In the genomic region with DNA sequence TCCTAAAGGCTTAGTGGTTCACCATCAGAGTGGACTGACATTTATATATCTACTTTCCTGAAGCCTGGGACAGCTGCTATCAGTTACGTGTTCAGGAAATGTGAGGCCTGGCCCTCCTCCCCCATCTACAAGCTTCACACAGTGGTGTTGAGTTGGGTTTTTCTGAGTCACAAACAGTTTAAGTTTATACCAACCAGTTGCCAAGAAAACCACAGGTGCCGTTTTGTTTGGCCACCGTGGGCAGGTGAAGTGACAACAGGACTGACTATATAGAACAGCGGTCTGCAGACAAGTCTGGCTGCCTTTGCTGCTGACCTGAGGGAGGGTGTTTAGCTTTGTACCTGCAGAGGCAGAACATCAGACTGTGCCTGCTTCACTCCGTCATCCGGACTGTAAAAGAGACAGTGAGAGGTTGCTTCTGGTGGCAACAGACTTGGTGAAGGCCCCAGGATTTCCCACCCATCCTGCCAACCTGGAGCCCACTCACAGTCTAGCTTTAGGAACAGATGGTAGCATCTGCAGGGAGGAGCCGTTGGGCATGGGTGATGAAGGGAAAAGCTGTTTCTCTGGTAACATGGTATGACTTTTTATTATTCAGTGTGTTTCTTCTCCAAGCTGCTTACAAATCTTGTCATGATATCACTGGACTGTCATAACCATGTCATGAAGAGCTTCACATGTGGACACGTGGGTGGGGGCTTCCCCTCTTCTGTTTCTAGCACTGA, we compare ENCODE assay signal across 8 mouse cellular contexts. TPM values are rescaled to one million over a fixed set of nuclear protein-coding genes. Genes with fewer than 3 reads are reported as not detected.
DNase-seq lines count a peak whose midpoint lies in the region; ATAC-seq lines count a peak whose summit lies in the region.

No protein-coding gene starts in this region.

- no peak overlapping the region for H3K4me3 ChIP-seq in kidney, embryonic 14.5 days (ENCODE audit: low read length)
- no peak overlapping the region for H3K4me3 ChIP-seq in forebrain, embryonic 16.5 days (replicated peaks; ENCODE audit: low read length)

- H3K27me3 ChIP-seq in kidney, embryonic 14.5 days (ENCODE audit: control insufficient read depth, insufficient read depth, low read length), result no peaks in the 10 kb centered on the region
- H3K27me3 ChIP-seq in forebrain, embryonic 16.5 days (replicated peaks; ENCODE audit: control insufficient read depth, insufficient read depth, low read length), result no peaks in the 10 kb centered on the region

- no peaks in the 10 kb centered on the region for H3K9me3 ChIP-seq in kidney, embryonic 14.5 days (ENCODE audit: control insufficient read depth, low read length)
- H3K9me3 ChIP-seq in forebrain, embryonic 16.5 days (ENCODE audit: control insufficient read depth, low read length), result no peaks in the 10 kb centered on the region

- H3K4me1 ChIP-seq in kidney, embryonic 14.5 days (ENCODE audit: control insufficient read depth, insufficient read depth, low read length), result peaks cover 7% of the 10 kb centered on the region; the same call in 1 of the 2 replicates
- peaks cover 14% of the 10 kb centered on the region for H3K4me1 ChIP-seq in forebrain, embryonic 16.5 days (replicated peaks; ENCODE audit: control insufficient read depth, insufficient read depth, low read length)

- ATAC-seq in kidney, embryonic 14.5 days (ENCODE audit: low FRiP score, low TSS enrichment), result peak; percentile 7; the same call in 1 of the 2 replicates
- ATAC-seq in activated CD4-positive, CD25-positive, alpha-beta regulatory T cell, adult 4 months, result peak; percentile 45
- ATAC-seq in forebrain, embryonic 16.5 days, result peak; percentile 85

- 69% methylated on average over 8 of the region's 8 CpGs for WGBS in kidney, embryonic 14.5 days
- 65% methylated on average over 8 of the region's 8 CpGs for WGBS in forebrain, embryonic 16.5 days

- intact Hi-C loops in left cerebral cortex, postnatal 10 days (cut with DNase I), result no loop called here

- no peak for DNase-seq in kidney, adult 8-10 months
- DNase-seq in left cerebral cortex, postnatal 10 days (ENCODE audit: extremely low spot score in 1 of 2, low spot score in 2 of 2), result peak; percentile 51 to 61
- DNase-seq in adrenal gland, postnatal 4 days (ENCODE audit: low spot score in 2 of 2), result no peak
- no peak for DNase-seq in kidney, adult 9 months
- DNase-seq in thymus, postnatal 25 days, result no peak

- peak overlapping the region; percentile 8; the same call in 1 of the 2 replicates for H3K27ac ChIP-seq in kidney, embryonic 14.5 days (ENCODE audit: low read depth, low read length)
- peak overlapping the region; percentile 70 for H3K27ac ChIP-seq in forebrain, embryonic 16.5 days (ENCODE audit: low read length)

- H3K36me3 ChIP-seq in kidney, embryonic 14.5 days (ENCODE audit: control insufficient read depth, insufficient read depth, low read length), result peaks cover 39% of the 10 kb centered on the region
- peaks cover 10% of the 10 kb centered on the region for H3K36me3 ChIP-seq in forebrain, embryonic 16.5 days (ENCODE audit: control insufficient read depth, insufficient read depth)

- H3K9ac ChIP-seq in kidney, embryonic 14.5 days (ENCODE audit: low read depth, low read length), result no peak overlapping the region
- no peak overlapping the region for H3K9ac ChIP-seq in forebrain, embryonic 16.5 days (replicated peaks; ENCODE audit: low read depth, low read length)

- no peak overlapping the region for H3K4me2 ChIP-seq in kidney, embryonic 14.5 days (replicated peaks; ENCODE audit: low read depth, low read length)
- no peak overlapping the region for H3K4me2 ChIP-seq in forebrain, embryonic 16.5 days (ENCODE audit: low read length)

RNA-seq across cellular contexts. Expression of a gene that starts 13.2 kb away (rescaled TPM):
- polyA plus RNA-seq in kidney, embryonic 14.5 days (2014; fragmentation: Nextera tagmentation; extraction: Ambion mirVana), result 5.3 and 7.1 TPM in 2 replicates
- polyA plus RNA-seq in activated CD4-positive, CD25-positive, alpha-beta regulatory T cell, adult 4 months (2017; shearing (Covaris generic)), result 10 to 100 TPM; 18.6 to 30.1 TPM
- polyA plus RNA-seq in forebrain, embryonic 16.5 days (2015; fragmentation: Nextera tagmentation; extraction: Ambion mirVana), result 9.9 and 11.7 TPM in 2 replicates
- 10 to 100 TPM in 1 of 2 experiments, 1 to 10 TPM in 1; 7.9 to 22.1 TPM for total RNA-seq in left cerebral cortex, postnatal 10 days (2021)
- 1 to 10 TPM; 9.1 to 9.4 TPM for total RNA-seq in adrenal gland, postnatal 4 days (2021)

Comparison
In these comparisons a context has a peak if more than half of its experiments do, and no peak if none do; other contexts are left out.
1. ATAC-seq: peak in every context shown above with its lines; median percentile 85 in forebrain, embryonic 16.5 days; 45 in activated CD4-positive, CD25-positive, alpha-beta regulatory T cell, adult 4 months; 7 in kidney, embryonic 14.5 days.
2. DNase-seq: peak in left cerebral cortex, postnatal 10 days (2 of 2); none in kidney, adult 8-10 months (0 of 2), adrenal gland, postnatal 4 days (0 of 2), kidney, adult 9 months (single experiment) and thymus, postnatal 25 days (single experiment).